Mouse (Mus musculus): ENCODE results near the gene Shkbp1.

Shkbp1 gene

DNA sequence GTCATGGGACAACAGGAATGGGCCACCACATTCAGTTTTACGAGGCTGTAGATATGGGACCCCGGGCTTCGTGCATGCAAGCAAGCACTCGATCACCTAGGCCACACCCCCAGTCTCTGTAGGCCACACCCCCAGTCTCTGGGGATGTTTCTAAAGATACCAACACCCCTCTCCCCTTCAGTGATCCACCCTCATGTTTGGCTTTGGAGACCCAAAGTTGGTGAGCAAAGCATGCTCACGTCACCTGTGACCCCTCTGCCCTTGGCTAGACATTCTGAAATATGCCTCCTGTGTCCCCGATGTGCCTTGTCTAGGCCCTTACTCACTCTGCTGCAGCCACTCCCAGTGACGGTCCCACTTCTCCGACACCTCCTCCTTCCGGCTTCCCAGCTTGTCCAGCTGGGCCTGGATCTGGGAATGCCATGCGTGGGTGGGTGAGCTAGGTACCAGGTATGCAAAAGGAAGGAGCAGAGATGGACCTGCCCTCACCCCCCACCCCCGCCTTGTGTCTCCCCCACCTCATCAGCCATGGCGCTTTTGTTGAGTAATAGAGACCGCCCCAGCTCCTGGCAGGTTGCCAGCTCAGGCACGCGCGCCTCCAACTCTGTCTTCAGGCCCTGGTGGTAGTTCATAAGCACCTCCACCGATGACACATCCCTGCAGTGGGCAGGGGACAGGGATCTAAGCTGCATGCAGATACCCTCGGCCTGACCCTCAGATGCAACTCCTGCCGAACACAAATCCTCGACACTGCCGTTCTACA lies 10.4 kb upstream of the Shkbp1 start:
- DNase-seq (ENCODE audit: low read depth) = no peak

DNA sequence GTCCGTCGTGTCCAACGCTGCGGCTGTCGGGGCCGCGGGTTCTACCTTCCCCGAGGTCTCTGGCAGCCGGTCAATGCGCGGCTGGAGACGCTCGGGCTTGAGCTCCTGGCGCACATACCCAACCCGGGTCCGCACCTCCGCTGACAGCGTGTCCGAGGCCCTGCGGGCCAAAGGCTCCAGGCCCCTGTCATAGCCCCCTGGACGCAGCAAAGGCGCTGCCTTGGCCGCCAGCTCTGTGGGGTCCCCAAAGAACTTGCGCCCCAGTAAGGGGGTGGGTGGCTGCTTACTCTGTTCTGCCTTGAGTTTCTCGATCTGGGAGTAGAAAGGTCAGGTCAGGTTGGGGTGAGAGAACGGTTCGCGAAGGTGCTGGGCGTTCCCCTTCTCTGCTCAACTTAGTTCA lies 8.6 kb upstream of the Shkbp1 start:
- DNase-seq (ENCODE audit: low read depth) = no peak

DNA sequence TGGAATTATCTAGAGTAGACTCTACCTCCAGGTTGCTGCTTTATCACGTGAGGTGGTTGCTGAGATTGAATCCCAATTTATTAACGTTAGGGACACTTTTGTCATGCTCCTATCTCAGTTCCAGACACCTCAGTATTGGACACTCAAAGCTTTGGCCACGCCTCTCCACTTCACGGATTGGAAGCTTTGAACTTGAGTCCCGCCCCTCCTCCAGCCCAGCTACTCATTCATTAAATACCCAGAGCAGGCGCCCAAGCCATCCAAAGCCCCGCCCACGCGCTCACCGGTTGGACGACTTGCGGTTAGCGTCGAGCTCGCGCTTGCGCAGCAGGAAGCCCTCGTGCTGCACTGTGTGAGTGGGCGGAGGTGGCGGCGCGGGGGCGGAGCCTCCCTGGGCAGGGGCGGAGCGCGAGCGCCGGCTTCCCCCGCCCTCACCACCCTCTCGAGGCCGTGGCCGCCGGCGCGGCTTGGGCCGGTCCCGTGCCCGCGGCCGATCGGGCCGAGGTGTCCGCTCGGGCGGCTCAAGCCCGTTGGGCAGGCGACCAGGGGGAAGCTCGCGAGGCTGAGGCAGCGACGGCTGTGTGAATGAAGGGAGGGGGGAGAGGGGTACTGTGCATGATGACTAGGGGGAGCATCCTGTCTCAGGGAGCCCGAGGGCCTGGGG lies 5.6 kb upstream of the Shkbp1 start:
- peak; percentile 99 for DNase-seq (ENCODE audit: low read depth)

DNA sequence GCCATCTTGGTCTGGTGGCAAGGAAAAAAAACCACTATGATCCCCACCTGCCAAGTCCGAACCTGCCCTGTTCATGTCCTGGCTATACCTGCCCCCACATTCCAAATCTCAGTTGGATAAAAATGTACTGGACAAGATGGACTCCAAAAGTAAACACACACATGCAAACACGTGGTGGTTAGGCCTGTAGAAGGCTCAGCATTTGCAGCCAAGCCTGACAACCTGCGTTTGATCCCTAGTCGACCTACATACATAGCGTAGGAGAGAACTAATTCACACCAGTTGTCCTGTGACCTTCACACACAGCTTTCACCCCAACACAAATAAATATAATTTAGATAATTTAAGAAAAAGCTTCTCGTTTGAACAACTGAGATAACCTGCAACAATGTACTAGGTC lies 4.9 kb upstream of the Shkbp1 start:
- DNase-seq (ENCODE audit: low read depth) = no peak

GRCm38 (mm10) chr7:27359706-27360358 lies 4.0 kb upstream of the Shkbp1 start:
- no peak for DNase-seq (ENCODE audit: low read depth)

DNA sequence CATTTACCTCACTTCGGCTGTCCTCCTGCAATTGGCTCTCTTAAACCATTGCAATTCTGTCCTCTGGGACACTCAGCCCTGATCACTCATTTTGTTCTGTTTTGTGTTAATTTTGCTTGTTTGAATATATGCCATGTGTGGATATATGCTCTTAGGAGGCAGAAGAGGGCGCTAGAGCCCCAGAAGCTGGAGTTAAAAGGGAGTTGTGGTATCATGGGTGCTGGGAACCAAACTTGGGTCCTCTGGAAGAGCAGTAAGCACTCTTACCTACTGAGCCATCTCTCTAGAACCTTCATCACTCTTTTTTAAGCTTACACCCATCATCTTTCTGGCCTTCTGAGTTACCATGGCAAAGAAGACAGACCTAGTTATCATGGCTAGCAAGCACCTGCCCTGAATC lies 3.3 kb upstream of the Shkbp1 start:
- no peak for DNase-seq (ENCODE audit: low read depth)

- no peak for DNase-seq (ENCODE audit: low read depth)
These were observed 1.8 kb upstream of the Shkbp1 start for GRCm38 (mm10) chr7:27357595-27357978.

DNA sequence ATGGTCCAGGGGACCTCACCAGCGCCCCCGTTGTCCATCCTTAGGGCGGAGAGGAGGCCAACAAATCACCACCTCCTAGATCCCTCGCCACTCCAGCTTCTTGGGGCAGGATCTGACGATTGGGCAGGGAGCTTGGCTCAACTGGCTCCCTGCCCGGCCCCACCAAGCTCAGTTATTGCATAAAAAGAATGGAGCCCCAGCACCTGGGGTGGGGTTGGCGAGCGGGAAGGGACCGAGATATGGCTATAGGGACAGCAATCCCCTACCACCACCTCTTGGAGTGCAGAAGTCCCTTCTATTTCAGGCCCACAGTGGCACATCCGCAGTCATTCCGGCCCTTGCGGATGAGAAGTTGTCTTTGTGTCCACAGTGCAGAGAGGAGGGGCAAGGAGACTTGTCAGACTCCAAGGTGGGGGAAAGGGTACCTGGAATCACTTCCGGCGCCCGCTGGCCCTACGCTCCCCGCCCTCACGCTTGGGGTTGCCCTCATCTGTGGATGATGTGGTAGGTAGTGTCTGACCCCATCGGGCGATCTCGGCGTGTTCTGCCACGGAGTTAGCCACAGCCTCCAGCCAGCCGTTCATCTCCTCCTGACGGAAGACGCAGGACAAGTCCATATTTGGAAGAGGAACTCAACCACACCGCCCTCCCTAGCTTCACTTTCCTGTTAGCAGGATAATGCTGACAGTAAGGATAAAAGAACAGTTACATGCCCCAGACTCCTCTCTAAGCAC lies 1.2 kb upstream of the Shkbp1 start, which contains the start of gene Gm20479:
TSS of gene Gm20479 (minus strand) at position 559 of the 734 bp plus-strand sequence.
- no peak for DNase-seq (ENCODE audit: low read depth)

DNA sequence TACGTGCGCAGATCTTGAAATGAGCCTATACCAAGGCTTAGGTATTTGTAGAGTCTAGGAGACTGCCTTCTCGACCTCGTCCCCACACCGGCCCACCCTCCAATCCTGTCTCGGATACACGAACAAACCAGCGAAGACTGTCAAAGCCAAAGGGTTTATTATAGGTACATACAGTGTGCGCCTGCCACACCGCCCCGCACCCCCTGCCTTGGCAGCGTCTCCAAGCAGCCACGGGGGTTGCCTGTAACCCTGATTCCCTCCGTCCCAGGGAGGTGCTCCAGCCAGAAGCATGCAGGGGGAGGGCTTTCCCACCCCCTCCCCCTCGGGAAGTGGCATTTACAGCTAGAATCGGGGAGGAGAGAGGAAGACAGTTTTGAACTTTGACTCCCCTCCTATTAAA lies 429 bp upstream of the Shkbp1 start:
- no peak for DNase-seq (ENCODE audit: low read depth)

- no peak for DNase-seq (ENCODE audit: low read depth)
These were observed 558 bp downstream of the Shkbp1 start for GRCm38 (mm10) chr7:27355261-27355660.

DNA sequence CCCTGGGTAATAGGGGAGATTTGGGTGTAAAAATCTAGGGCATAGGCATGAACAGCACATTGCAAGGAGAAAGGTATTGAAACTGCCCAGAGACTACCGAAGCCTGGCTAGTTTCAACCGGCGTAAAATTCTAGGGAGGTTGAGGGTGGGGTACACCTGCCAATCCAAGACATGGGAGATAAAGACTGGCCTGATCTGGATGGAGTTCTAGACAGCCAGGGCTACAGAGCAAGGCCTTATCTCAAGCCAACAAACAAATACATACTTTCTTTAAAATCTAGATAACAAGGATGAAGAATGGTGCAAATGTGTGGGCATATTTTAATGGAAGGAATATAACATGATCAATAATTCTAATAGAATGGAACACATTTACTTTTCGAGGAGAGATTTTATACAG lies 1.0 kb downstream of the Shkbp1 start:
- no peak for DNase-seq (ENCODE audit: low read depth)

- no peak for DNase-seq (ENCODE audit: low read depth)
These were observed 1.7 kb downstream of the Shkbp1 start for GRCm38 (mm10) chr7:27354144-27354543.

DNA sequence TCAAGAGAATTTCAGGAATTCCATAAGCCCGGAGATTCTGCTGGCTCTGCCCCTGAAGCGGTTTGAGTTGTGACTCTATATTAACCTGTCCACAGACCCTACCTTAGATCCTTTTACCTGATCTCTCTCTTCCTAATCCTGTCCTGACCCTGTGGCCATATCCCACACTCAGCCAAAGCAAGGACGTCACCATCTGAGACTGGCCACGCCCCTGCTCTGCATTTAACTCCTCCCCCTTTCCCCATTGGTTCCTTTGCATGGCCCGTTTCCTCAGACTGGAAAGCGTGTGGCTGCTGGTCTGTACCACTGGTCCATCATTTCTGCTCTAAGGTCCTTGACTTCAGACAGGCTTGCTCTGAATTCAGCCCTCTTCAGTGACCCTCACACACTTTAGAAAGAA lies 10.4 kb downstream of the Shkbp1 start:
- no peak for DNase-seq (ENCODE audit: low read depth)

DNA sequence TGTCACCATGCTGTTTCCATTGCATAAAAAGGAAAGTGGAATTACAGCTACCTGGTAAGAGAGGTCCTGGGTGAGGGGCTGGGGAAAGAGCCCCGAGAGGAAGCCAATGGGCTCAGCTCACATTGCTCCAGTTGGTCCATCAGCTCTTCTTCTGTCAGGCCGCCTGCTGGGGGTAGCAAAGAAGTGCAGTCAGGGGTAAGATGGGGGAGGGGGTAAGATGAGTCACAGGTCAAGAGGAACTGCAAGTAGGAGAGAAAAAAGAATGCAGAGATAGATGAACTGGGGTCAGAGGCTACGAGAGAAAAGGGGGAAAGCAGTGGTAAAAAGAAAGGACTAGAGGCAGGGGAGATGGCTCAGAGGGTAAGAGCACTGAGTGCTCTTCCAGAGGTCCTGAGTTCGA lies 13.2 kb downstream of the Shkbp1 start:
- DNase-seq (ENCODE audit: low read depth) = no peak

- DNase-seq (ENCODE audit: low read depth) = no peak
These were observed 16.3 kb downstream of the Shkbp1 start for GRCm38 (mm10) chr7:27339519-27339918.

DNA sequence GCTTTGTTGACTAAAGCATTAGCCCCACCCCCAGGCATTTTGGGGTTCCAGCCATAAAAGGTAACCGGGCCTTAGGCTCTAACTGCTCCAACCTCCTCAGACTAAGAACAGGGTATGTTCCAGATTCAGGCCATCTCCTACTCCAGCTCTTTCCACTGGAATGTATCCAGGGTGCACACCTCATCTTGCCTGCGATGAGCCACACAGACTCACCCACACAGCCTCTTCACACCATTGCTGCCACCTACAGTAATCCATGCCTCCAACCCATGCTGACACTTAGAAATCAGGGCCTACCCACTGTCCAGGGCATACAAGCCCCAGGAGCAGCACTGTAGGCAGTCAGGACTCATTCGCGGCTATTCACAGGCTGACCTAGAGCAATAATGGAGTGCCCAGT lies 16.7 kb downstream of the Shkbp1 start:
- DNase-seq (ENCODE audit: low read depth) = no peak

DNA sequence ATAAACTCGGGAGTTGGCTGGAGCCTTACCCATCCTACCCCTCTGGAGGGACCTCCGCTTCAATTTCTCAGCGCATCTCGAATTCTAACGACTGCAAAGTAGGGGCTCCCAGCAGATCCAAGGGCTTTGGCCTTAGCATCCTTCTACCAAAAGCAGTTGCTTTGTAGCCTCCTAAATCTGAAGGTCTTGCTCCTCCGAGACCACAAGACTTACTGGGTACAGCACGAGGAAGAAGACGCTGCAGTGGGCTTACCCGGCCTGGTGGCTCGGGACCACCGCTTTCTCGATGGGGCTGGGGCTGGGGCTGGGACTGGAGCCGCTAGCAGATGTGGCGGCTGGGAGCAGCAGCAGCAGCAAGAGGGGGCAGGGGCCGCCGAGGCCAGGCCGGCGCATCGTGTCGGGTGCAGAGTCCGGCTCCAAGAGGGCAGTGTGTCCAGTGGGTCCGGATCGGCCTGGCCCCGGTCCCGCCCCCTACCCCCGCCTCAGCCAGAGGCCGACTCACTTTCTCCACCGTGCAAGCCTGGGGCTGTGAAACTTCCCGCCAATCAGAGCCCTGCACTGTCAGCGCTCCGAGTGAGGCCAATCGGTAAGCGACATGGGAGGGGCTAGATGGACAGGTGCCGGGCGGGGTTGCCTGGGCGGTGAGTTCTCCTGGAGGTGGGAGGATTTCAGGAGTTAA lies 18.5 kb downstream of the Shkbp1 start, which contains the start of gene Ltbp4:
TSS of gene Ltbp4 (minus strand) at position 518 of the 679 bp plus-strand sequence.
- no peak for DNase-seq (ENCODE audit: low read depth)

GRCm38 (mm10) chr7:27335928-27336823 lies 19.6 kb downstream of the Shkbp1 start:
- peak; percentile 83 for DNase-seq (ENCODE audit: low read depth)

GRCm38 (mm10) chr7:27335011-27335720 lies 20.7 kb downstream of the Shkbp1 start:
- DNase-seq (ENCODE audit: low read depth) = no peak

- no peak for DNase-seq (ENCODE audit: low read depth)
These were observed 21.4 kb downstream of the Shkbp1 start for GRCm38 (mm10) chr7:27334405-27334911.

Data from c-Kit-positive CD71-negative TER-119-negative erythroid progenitor cells, embryonic 14.5 days (primary cell).